In genomic region chr16:91374253-91374634, GRCm38 (mm10) we compare ENCODE assay signal across 9 mouse cellular contexts. TPM values are rescaled to one million over a fixed set of nuclear protein-coding genes. Genes with fewer than 3 reads are reported as not detected.
DNase-seq lines count a peak whose midpoint lies in the region; ATAC-seq lines count a peak whose summit lies in the region.
"Had no signal": no experiment of that assay in that cellular context is flagged by ENCODE, and none has a peak within 500 bp of the region (broad histone marks: within the 10 kb centered on the region; RNA-seq: fewer than 3 reads in every experiment).

No protein-coding gene starts in this region.

- peaks cover 25% of the 10 kb centered on the region for H3K4me1 ChIP-seq in lung, embryonic 16.5 days (replicated peaks; ENCODE audit: control insufficient read depth, insufficient read depth, low read length)
- H3K4me1 ChIP-seq in intestine, embryonic 15.5 days (replicated peaks) = peaks cover 12% of the 10 kb centered on the region; the same call in 1 of the 2 replicates

- WGBS in lung, embryonic 16.5 days = 60% methylated on average over 3 of the region's 3 CpGs
- 80% methylated on average over 3 of the region's 3 CpGs for WGBS in intestine, embryonic 15.5 days

- H3K27ac ChIP-seq in lung, embryonic 16.5 days (ENCODE audit: low read length) = peak overlapping the region; percentile 16; the same call in 1 of the 2 replicates
- no peak overlapping the region for H3K27ac ChIP-seq in intestine, embryonic 15.5 days

- no peak overlapping the region; the same call in 1 of the 2 replicates for H3K9ac ChIP-seq in lung, embryonic 16.5 days (ENCODE audit: low read length)
- H3K9ac ChIP-seq in intestine, embryonic 15.5 days = no peak overlapping the region

- no peaks in the 10 kb centered on the region for H3K36me3 ChIP-seq in lung, embryonic 16.5 days (ENCODE audit: control insufficient read depth, insufficient read depth, low read length)
- no peaks in the 10 kb centered on the region for H3K36me3 ChIP-seq in intestine, embryonic 15.5 days

- DNase-seq in heart, adult 11 months = peak; percentile 30
- no peak for DNase-seq in heart, postnatal 10 days
- DNase-seq in lung, postnatal 4 days = no peak
- peak; percentile 61 for DNase-seq in naive thymus-derived CD4-positive, alpha-beta T cell, adult 2 months (ENCODE audit: low read depth)
- DNase-seq in ovary, postnatal 14 days (ENCODE audit: low spot score) = no peak
- DNase-seq in spleen, postnatal 14 days (ENCODE audit: low spot score in 2 of 2) = no peak

- H3K27me3 ChIP-seq in lung, embryonic 16.5 days (ENCODE audit: control insufficient read depth, insufficient read depth, low read depth, low read length) = no peaks in the 10 kb centered on the region
- no peaks in the 10 kb centered on the region for H3K27me3 ChIP-seq in intestine, embryonic 15.5 days (replicated peaks)

- H3K4me2 ChIP-seq in lung, embryonic 16.5 days (ENCODE audit: low read depth, low read length) = peak overlapping the region; percentile 76
- peak overlapping the region; percentile 70 for H3K4me2 ChIP-seq in intestine, embryonic 15.5 days (replicated peaks)

- no peak for ATAC-seq in lung, embryonic 16.5 days (ENCODE audit: low read depth)
- no peak for ATAC-seq in intestine, embryonic 15.5 days

- no peaks in the 10 kb centered on the region for H3K9me3 ChIP-seq in lung, embryonic 16.5 days (ENCODE audit: control insufficient read depth, low read length)
- no peaks in the 10 kb centered on the region for H3K9me3 ChIP-seq in intestine, embryonic 15.5 days

- H3K4me3 ChIP-seq in lung, embryonic 16.5 days (ENCODE audit: low read length) = peak overlapping the region; percentile 76
- H3K4me3 ChIP-seq in intestine, embryonic 15.5 days (replicated peaks) = peak overlapping the region; percentile 93; the same call in 1 of the 2 replicates

- intact Hi-C loops in heart, postnatal 10 days (cut with DNase I) = no loop called here

RNA-seq across cellular contexts. Expression of gene Ifnar2, which starts 1.7 kb away (rescaled TPM):
- 10 to 100 TPM; 39.1 to 42.0 TPM for total RNA-seq in heart, postnatal 10 days (2021)
- 69.6 and 73.0 TPM in 2 replicates for polyA plus RNA-seq in lung, embryonic 16.5 days (2015; fragmentation: Nextera tagmentation; extraction: Ambion mirVana)
- 43.9 and 44.5 TPM in 2 replicates for polyA plus RNA-seq in intestine, embryonic 15.5 days (2015; fragmentation: Nextera tagmentation; extraction: Ambion mirVana)

RNA-seq across cellular contexts. Expression of gene Gm21970, which starts 17.3 kb away (rescaled TPM):
- not detected for total RNA-seq in heart, postnatal 10 days (2021)
- not detected in 2 replicates for polyA plus RNA-seq in lung, embryonic 16.5 days (2015; fragmentation: Nextera tagmentation; extraction: Ambion mirVana)
- not detected in 2 replicates for polyA plus RNA-seq in intestine, embryonic 15.5 days (2015; fragmentation: Nextera tagmentation; extraction: Ambion mirVana)
- total RNA-seq: layer of hippocampus, postnatal 14 days had no signal

RNA-seq across cellular contexts. Expression of gene Il10rb, which starts 31.7 kb away (rescaled TPM):
- 100 to 1,000 TPM in 1 of 2 experiments, 10 to 100 TPM in 1; 82.7 to 101 TPM for total RNA-seq in heart, postnatal 10 days (2021)
- polyA plus RNA-seq in lung, embryonic 16.5 days (2015; fragmentation: Nextera tagmentation; extraction: Ambion mirVana) = 56.8 and 61.5 TPM in 2 replicates
- 64.8 and 74.4 TPM in 2 replicates for polyA plus RNA-seq in intestine, embryonic 15.5 days (2015; fragmentation: Nextera tagmentation; extraction: Ambion mirVana)

Comparison
In these comparisons a context has a peak if more than half of its experiments do, and no peak if none do; other contexts are left out.
1. DNase-seq: peak in heart, adult 11 months (single experiment) and naive thymus-derived CD4-positive, alpha-beta T cell, adult 2 months (single experiment); none in heart, postnatal 10 days (0 of 2), lung, postnatal 4 days (0 of 2), ovary, postnatal 14 days (single experiment) and spleen, postnatal 14 days (0 of 2).